Mouse (Mus musculus) ES-Bruce4 (cell line): ENCODE measurements at regions not wholly inside any gene's neighbourhood (a gene's known extent, or its start where the extent isn't known, plus 50 kb on each side); places are given as distances from the start of the nearest gene placed in this dataset.

Experiments
- H3K27ac ChIP-seq: 2 replicates; pipeline ENCODE4 v1.5.1; 2012; ENCODE audit warnings: low read length, inconsistent platforms; ENCODE audit not compliant: insufficient read depth
- H3K27me3 ChIP-seq: 2 replicates; pipeline ENCODE4 v1.6.1; 2012; ENCODE audit warnings: mild to moderate bottlenecking, low read length, inconsistent platforms; ENCODE audit not compliant: control insufficient read depth, poor library complexity, insufficient read depth, severe bottlenecking
- H3K36me3 ChIP-seq: 2 replicates; pipeline ENCODE4 v1.6.1; 2012; ENCODE audit warnings: inconsistent platforms, mild to moderate bottlenecking, low read length, moderate library complexity; ENCODE audit not compliant: control insufficient read depth, poor library complexity, insufficient read depth, severe bottlenecking
- H3K4me1 ChIP-seq: one replicate; pipeline ENCODE4 v1.8.1; 2011; ENCODE audit warnings: low read length; ENCODE audit not compliant: control insufficient read depth, insufficient read depth
- H3K4me3 ChIP-seq: 2 replicates; pipeline ENCODE4 v1.5.1; 2011; ENCODE audit warnings: low read depth, mild to moderate bottlenecking, low read length
- H3K9ac ChIP-seq: 2 replicates; pipeline ENCODE4 v1.6.1; 2012; ENCODE audit warnings: low read depth, mild to moderate bottlenecking, inconsistent platforms; ENCODE audit not compliant: poor library complexity, severe bottlenecking
- H3K9me3 ChIP-seq: replicated peaks from 2 replicates; pipeline ENCODE4 v1.6.1; 2012; ENCODE audit warnings: mild to moderate bottlenecking, low read length, inconsistent platforms; ENCODE audit not compliant: control insufficient read depth, poor library complexity, insufficient read depth, severe bottlenecking
- CTCF ChIP-seq: IDR thresholded peaks from one replicate; pipeline ENCODE4 v1.8.1; 2011; ENCODE audit warnings: low read depth, low read length
- EP300 ChIP-seq: IDR thresholded peaks from 2 replicates; pipeline ENCODE4 v1.6.1; 2011; ENCODE audit warnings: low read depth, low read length; ENCODE audit not compliant: insufficient read depth
- POLR2A ChIP-seq: IDR thresholded peaks from one replicate; pipeline ENCODE4 v1.8.1; 2011; ENCODE audit warnings: low read length; ENCODE audit not compliant: insufficient read depth

GRCm38 (mm10) chr3:131771863-131772546, 207.4 kb downstream of the Papss1 start:
- H3K27ac ChIP-seq, result no peak overlapping the region
- H3K4me1 ChIP-seq, result no peaks in the 10 kb centered on the region

GRCm38 (mm10) chr3:131772593-131772992, 208.0 kb downstream of the Papss1 start:
- Histone ChIP-seq H3K36me3 (no peaks in the 10 kb centered on the region), H3K4me3 (no peak overlapping the region)
- TF ChIP-seq POLR2A (no peak), CTCF (no peak), EP300 (no peak)

More at GRCm38 (mm10) chr3:131771863-131772546, 207.4 kb downstream of the Papss1 start:
- H3K27me3 ChIP-seq, result no peaks in the 10 kb centered on the region
- TF ChIP-seq CTCF (no peak), POLR2A (no peak), EP300 (no peak)
- H3K4me3 ChIP-seq, result no peak overlapping the region
- H3K9me3 ChIP-seq, result no peaks in the 10 kb centered on the region
- H3K9ac ChIP-seq, result no peak overlapping the region
- no peaks in the 10 kb centered on the region for H3K36me3 ChIP-seq

GRCm38 (mm10) chr3:131775431-131775830, 210.9 kb downstream of the Papss1 start:
- Histone ChIP-seq H3K27me3 (no peaks in the 10 kb centered on the region), H3K4me3 (no peak overlapping the region), H3K27ac (no peak overlapping the region), H3K9me3 (no peaks in the 10 kb centered on the region), H3K36me3 (no peaks in the 10 kb centered on the region), H3K4me1 (no peaks in the 10 kb centered on the region), H3K9ac (no peak overlapping the region)
- TF ChIP-seq POLR2A, result no peak
- no peak for TF ChIP-seq EP300
- no peak for TF ChIP-seq CTCF

More at GRCm38 (mm10) chr3:131772593-131772992, 208.0 kb downstream of the Papss1 start:
- Histone ChIP-seq H3K4me1 (no peaks in the 10 kb centered on the region), H3K27ac (no peak overlapping the region), H3K27me3 (no peaks in the 10 kb centered on the region), H3K9ac (no peak overlapping the region), H3K9me3 (no peaks in the 10 kb centered on the region)

GRCm38 (mm10) chr3:131776650-131777049, 212.1 kb downstream of the Papss1 start:
- H3K9me3 ChIP-seq, result no peaks in the 10 kb centered on the region
- no peak for TF ChIP-seq EP300
- H3K4me1 ChIP-seq, result no peaks in the 10 kb centered on the region
- H3K9ac ChIP-seq, result no peak overlapping the region
- no peak overlapping the region for H3K4me3 ChIP-seq
- no peaks in the 10 kb centered on the region for H3K36me3 ChIP-seq
- H3K27ac ChIP-seq, result no peak overlapping the region
- H3K27me3 ChIP-seq, result no peaks in the 10 kb centered on the region

GRCm38 (mm10) chr3:131779803-131780202, 215.2 kb downstream of the Papss1 start:
- no peaks in the 10 kb centered on the region for H3K4me1 ChIP-seq
- no peaks in the 10 kb centered on the region for H3K27me3 ChIP-seq
- H3K9me3 ChIP-seq, result no peaks in the 10 kb centered on the region
- H3K36me3 ChIP-seq, result no peaks in the 10 kb centered on the region
- H3K9ac ChIP-seq, result no peak overlapping the region
- H3K27ac ChIP-seq, result no peak overlapping the region
- TF ChIP-seq POLR2A, result no peak
- no peak for TF ChIP-seq EP300
- TF ChIP-seq CTCF, result no peak
- H3K4me3 ChIP-seq, result no peak overlapping the region

- no peaks in the 10 kb centered on the region for H3K36me3 ChIP-seq
- no peaks in the 10 kb centered on the region for H3K9me3 ChIP-seq
- H3K9ac ChIP-seq, result no peak overlapping the region
- no peak for TF ChIP-seq CTCF
- TF ChIP-seq EP300, result no peak
- no peak overlapping the region for H3K4me3 ChIP-seq
- no peaks in the 10 kb centered on the region; the same call in 1 of the 2 replicates for H3K27me3 ChIP-seq
- H3K4me1 ChIP-seq, result no peaks in the 10 kb centered on the region
- H3K27ac ChIP-seq, result no peak overlapping the region
Measured at GRCm38 (mm10) chr3:131785524-131785923, 221.0 kb downstream of the Papss1 start.
